Mouse (Mus musculus) embryonic facial prominence, embryonic 11.5 days (tissue): ENCODE measurements around the gene Stxbp6. TPM values are rescaled to one million over a fixed set of nuclear protein-coding genes. Genes with fewer than 3 reads are reported as not detected.

Experiments
- ATAC-seq: fragments of 200-750 bp; cut with Nextera tagmentation; replicated peaks from 2 replicates; pipeline ENCODE4 v1.8.0; 2017; ENCODE audit warnings: low read depth; ENCODE audit not compliant: insufficient number of reproducible peaks, low FRiP score, low TSS enrichment
- DNase-seq: peaks from one replicate; pipeline ENCODE4 v3.0.0-alpha.2; 2015; ENCODE audit warnings: low spot score
- H3K27ac ChIP-seq: fragments of 300-500 bp; sonication (generic); replicated peaks from 2 replicates; pipeline ENCODE4 v1.5.1; 2014; ENCODE audit warnings: mild to moderate bottlenecking, low read depth, low read length, control low read depth
- H3K27me3 ChIP-seq: fragments of 300-500 bp; sonication (generic); 2 replicates; pipeline ENCODE4 v1.6.1; 2014; ENCODE audit warnings: mild to moderate bottlenecking, low read length, moderate library complexity, mixed read lengths; ENCODE audit not compliant: control insufficient read depth, insufficient read depth
- H3K36me3 ChIP-seq: fragments of 300-500 bp; sonication (generic); replicated peaks from 2 replicates; pipeline ENCODE4 v1.6.1; 2014; ENCODE audit warnings: low read depth, mild to moderate bottlenecking, low read length, moderate library complexity, mixed read lengths; ENCODE audit not compliant: control insufficient read depth, insufficient read depth
- H3K4me1 ChIP-seq: fragments of 300-500 bp; sonication (generic); 2 replicates; pipeline ENCODE4 v1.6.1; 2014; ENCODE audit warnings: low read length, mixed read lengths; ENCODE audit not compliant: control insufficient read depth, insufficient read depth
- H3K4me2 ChIP-seq: fragments of 300-500 bp; sonication (generic); 2 replicates; pipeline ENCODE4 v1.6.1; 2014; ENCODE audit warnings: low read depth, mild to moderate bottlenecking, control low read depth, low read length, moderate library complexity
- H3K4me3 ChIP-seq: fragments of 300-500 bp; sonication (generic); 2 replicates; pipeline ENCODE4 v1.5.1; 2014; ENCODE audit warnings: low read depth, low read length, control low read depth
- H3K9ac ChIP-seq: fragments of 300-500 bp; sonication (generic); replicated peaks from 2 replicates; pipeline ENCODE4 v1.6.1; 2014; ENCODE audit warnings: mild to moderate bottlenecking, control low read depth, low read length
- H3K9me3 ChIP-seq: fragments of 300-500 bp; sonication (generic); replicated peaks from 2 replicates; pipeline ENCODE4 v1.6.1; 2016; ENCODE audit warnings: mild to moderate bottlenecking, low read length, inconsistent platforms, mixed read lengths; ENCODE audit not compliant: control insufficient read depth
- WGBS: fragments of 180-500 bp; shearing (Covaris S2); extraction: QIAGEN DNeasy Blood & Tissue Kit; methylation state at CpG from one replicate; pipeline ENCODE4 v1.1.7; 2014; 5-methylcytosine and 5-hydroxymethylcytosine counted together
- polyA plus RNA-seq: library from polyadenylated mRNA; unstranded; fragments of >200 nt; fragmentation: Nextera tagmentation; extraction: Ambion mirVana; gene quantifications from 2 replicates; pipeline ENCODE4 v1.2.1, GENCODE M21; 2014

Gene Stxbp6
- polyA plus RNA-seq, 1 experiment from 2014 or later = 8.9 TPM

- DNase-seq = no peak
- 79% methylated on average over 2 of the region's 2 CpGs for WGBS
- no peak for ATAC-seq
Observed at GRCm38 (mm10) chr12:45006569-45006968, 67.9 kb downstream of the Stxbp6 start.

GRCm38 (mm10) chr12:45006049-45006448, 68.5 kb downstream of the Stxbp6 start:
- H3K9ac ChIP-seq = no peak overlapping the region
- WGBS = 73% methylated on average over 4 of the region's 4 CpGs

More at GRCm38 (mm10) chr12:45006569-45006968, 67.9 kb downstream of the Stxbp6 start:
- Histone ChIP-seq H3K27me3 (no peaks in the 10 kb centered on the region), H3K36me3 (no peaks in the 10 kb centered on the region), H3K9ac (no peak overlapping the region), H3K4me2 (no peak overlapping the region), H3K9me3 (no peaks in the 10 kb centered on the region), H3K4me1 (no peaks in the 10 kb centered on the region), H3K27ac (no peak overlapping the region), H3K4me3 (no peak overlapping the region)

DNA sequence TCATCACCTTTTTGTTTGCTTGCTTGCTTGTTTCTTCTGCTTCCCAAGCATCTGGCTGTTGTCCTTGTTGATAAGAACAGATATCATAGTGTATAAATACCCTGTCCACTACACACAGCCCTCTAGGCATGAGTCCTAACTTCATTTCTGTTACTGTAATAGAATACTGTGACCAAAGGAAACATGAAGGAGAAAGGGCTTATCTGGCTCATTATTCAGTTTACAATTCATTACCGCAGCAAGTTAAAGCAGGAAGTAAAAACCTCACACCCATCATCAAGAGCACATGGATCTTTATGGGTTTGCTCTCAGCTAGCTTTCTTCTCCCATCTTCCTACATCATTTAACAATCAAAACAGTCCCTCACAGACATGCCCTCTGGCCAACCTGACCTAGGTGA, 72.5 kb downstream of the Stxbp6 start:
- no peaks in the 10 kb centered on the region for H3K36me3 ChIP-seq
- no peak overlapping the region for H3K27ac ChIP-seq
- no peaks in the 10 kb centered on the region for H3K4me1 ChIP-seq
- H3K27me3 ChIP-seq = no peaks in the 10 kb centered on the region
- ATAC-seq = no peak
- no peak overlapping the region for H3K4me2 ChIP-seq
- H3K9ac ChIP-seq = no peak overlapping the region
- H3K4me3 ChIP-seq = no peak overlapping the region
- no peak for DNase-seq
- H3K9me3 ChIP-seq = no peaks in the 10 kb centered on the region
- 90% methylated on average over 1 of the region's 1 CpGs for WGBS

More at GRCm38 (mm10) chr12:45006049-45006448, 68.5 kb downstream of the Stxbp6 start:
- H3K9me3 ChIP-seq = no peaks in the 10 kb centered on the region
- H3K4me3 ChIP-seq = no peak overlapping the region
- H3K27me3 ChIP-seq = no peaks in the 10 kb centered on the region
- no peaks in the 10 kb centered on the region for H3K36me3 ChIP-seq
- H3K4me1 ChIP-seq = no peaks in the 10 kb centered on the region
- ATAC-seq = no peak
- H3K4me2 ChIP-seq = no peak overlapping the region
- H3K27ac ChIP-seq = no peak overlapping the region
- no peak for DNase-seq

- no peak overlapping the region for H3K9ac ChIP-seq
- H3K4me1 ChIP-seq = no peaks in the 10 kb centered on the region
- 81% methylated on average over 4 of the region's 4 CpGs for WGBS
- no peak overlapping the region for H3K4me2 ChIP-seq
- no peaks in the 10 kb centered on the region for H3K9me3 ChIP-seq
- DNase-seq = no peak
- ATAC-seq = no peak
- H3K4me3 ChIP-seq = no peak overlapping the region
- no peaks in the 10 kb centered on the region for H3K36me3 ChIP-seq
- H3K27me3 ChIP-seq = no peaks in the 10 kb centered on the region
- no peak overlapping the region for H3K27ac ChIP-seq
Observed at GRCm38 (mm10) chr12:44997422-44997821, 77.1 kb downstream of the Stxbp6 start.

GRCm38 (mm10) chr12:44996897-44997296, 77.6 kb downstream of the Stxbp6 start:
- H3K4me2 ChIP-seq = no peak overlapping the region
- no peaks in the 10 kb centered on the region for H3K27me3 ChIP-seq
- no peaks in the 10 kb centered on the region for H3K4me1 ChIP-seq
- H3K27ac ChIP-seq = no peak overlapping the region
- ATAC-seq = no peak
- no peak overlapping the region for H3K9ac ChIP-seq
- 79% methylated on average over 3 of the region's 3 CpGs for WGBS
- no peak for DNase-seq
- no peaks in the 10 kb centered on the region for H3K9me3 ChIP-seq
- H3K4me3 ChIP-seq = no peak overlapping the region
- H3K36me3 ChIP-seq = no peaks in the 10 kb centered on the region

DNA sequence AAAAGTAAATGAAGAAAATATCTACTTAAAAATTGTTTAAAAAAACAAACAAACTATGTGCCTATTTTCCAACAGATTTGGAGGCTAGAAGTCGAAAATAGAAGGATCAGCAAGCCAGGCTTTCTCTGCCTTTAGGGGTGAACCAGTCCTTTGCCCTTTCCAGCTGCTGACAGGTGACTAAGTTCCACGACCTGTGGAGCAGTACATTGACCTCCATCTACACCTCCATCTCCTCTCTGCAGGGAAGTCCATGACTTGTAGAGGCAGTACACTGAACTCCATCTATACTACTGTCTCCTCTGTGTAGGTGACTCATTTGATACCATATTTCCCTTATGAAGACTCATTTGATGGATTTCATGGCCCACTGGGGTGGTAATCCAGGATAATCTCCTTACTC, 78.2 kb downstream of the Stxbp6 start:
- no peak overlapping the region for H3K9ac ChIP-seq
- no peak overlapping the region for H3K4me3 ChIP-seq
- no peaks in the 10 kb centered on the region for H3K9me3 ChIP-seq
- no peak overlapping the region for H3K27ac ChIP-seq
- ATAC-seq = no peak
- no peaks in the 10 kb centered on the region for H3K4me1 ChIP-seq
- H3K4me2 ChIP-seq = no peak overlapping the region
- no peaks in the 10 kb centered on the region for H3K27me3 ChIP-seq
- DNase-seq = no peak
- H3K36me3 ChIP-seq = no peaks in the 10 kb centered on the region
- WGBS = 69% methylated on average over 2 of the region's 2 CpGs

- H3K36me3 ChIP-seq = no peaks in the 10 kb centered on the region
- DNase-seq (no peak), ATAC-seq (no peak)
- no peaks in the 10 kb centered on the region for H3K27me3 ChIP-seq
- H3K4me3 ChIP-seq = no peak overlapping the region
- no peak overlapping the region for H3K9ac ChIP-seq
- no peak overlapping the region for H3K27ac ChIP-seq
- H3K4me2 ChIP-seq = no peak overlapping the region
- 89% methylated on average over 3 of the region's 3 CpGs for WGBS
- H3K4me1 ChIP-seq = 0 out of 2 replicates have a peak, but pooled peaks cover 3% of the 10 kb centered on the region
- H3K9me3 ChIP-seq = no peaks in the 10 kb centered on the region
Observed at GRCm38 (mm10) chr12:44993391-44993790, 81.1 kb downstream of the Stxbp6 start.

DNA sequence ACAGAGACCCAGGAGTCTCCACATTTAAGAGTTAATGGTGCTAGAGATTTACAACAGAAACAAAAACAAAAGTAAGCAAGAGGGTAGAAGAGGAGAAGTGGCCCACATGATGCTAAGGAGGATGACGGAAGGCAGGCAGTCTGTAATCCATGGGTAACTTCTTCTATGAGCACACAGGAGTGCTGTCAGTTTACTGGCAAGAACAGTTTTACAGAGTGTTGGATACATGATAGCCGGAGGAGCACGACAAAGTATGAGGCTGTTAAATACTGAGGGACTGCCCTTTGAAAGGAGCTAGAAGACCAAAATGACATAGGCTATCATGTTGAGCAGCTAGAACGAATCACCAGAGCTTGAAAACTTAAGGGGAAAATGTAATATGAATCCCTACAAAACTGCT, 81.7 kb downstream of the Stxbp6 start:
- no peaks in the 10 kb centered on the region for H3K27me3 ChIP-seq
- no peak overlapping the region for H3K27ac ChIP-seq
- no peak overlapping the region for H3K9ac ChIP-seq
- H3K4me3 ChIP-seq = no peak overlapping the region
- 76% methylated on average over 4 of the region's 4 CpGs for WGBS
- no peaks in the 10 kb centered on the region for H3K36me3 ChIP-seq
- 0 out of 2 replicates have a peak, but pooled peaks cover 3% of the 10 kb centered on the region for H3K4me1 ChIP-seq
- no peak overlapping the region for H3K4me2 ChIP-seq
- ATAC-seq (no peak), DNase-seq (no peak)
- H3K9me3 ChIP-seq = no peaks in the 10 kb centered on the region
